Mouse (Mus musculus): ENCODE results near the gene Khdc3. TPM values are rescaled to one million over a fixed set of nuclear protein-coding genes. Genes with fewer than 3 reads are reported as not detected.

Gene Khdc3
- polyA plus RNA-seq (2014; fragmentation: Nextera tagmentation; extraction: Ambion mirVana) = not detected in 2 replicates

DNA sequence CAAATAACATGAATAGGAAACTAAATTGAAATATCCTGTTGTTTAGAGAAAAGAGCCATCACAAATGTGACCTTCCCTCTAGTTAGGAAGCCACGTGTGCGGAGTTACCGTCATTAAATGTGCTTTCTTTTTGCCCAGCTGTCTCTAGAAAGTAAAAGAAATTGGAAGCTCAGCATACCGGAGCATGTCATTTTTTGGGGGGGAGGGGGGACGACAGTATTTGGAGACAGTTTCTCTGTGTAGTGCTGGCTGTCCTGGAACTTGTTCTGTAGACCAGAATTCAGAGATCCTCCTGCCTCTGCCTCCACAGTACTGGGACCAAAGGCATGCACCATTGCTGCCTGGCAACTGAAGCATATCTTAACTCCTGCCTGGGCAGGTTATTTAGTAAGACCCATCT, at the start of gene Khdc3:
Gene Khdc3 (plus strand): TSS at position 301 of the 400 bp plus-strand sequence.
- Histone ChIP-seq H3K4me2 (no peak within 1 kb of the TSS), H3K4me3 (ENCODE audit: low read depth, low read length) (no peak within 1 kb of the TSS), H3K36me3 (ENCODE audit: control insufficient read depth, insufficient read depth, low read length) (no peaks in the 10 kb centered on the region), H3K9me3 (ENCODE audit: control insufficient read depth, low read length) (no peaks in the 10 kb centered on the region), H3K27me3 (replicated peaks; ENCODE audit: control insufficient read depth, insufficient read depth, low read length) (peaks cover 30% of the 10 kb centered on the region), H3K27ac (ENCODE audit: low read depth, low read length) (no peak within 1 kb of the TSS), H3K4me1 (replicated peaks; ENCODE audit: control insufficient read depth, insufficient read depth, low read length) (peaks cover 5% of the 10 kb centered on the region; the same call in 1 of the 2 replicates), H3K9ac (ENCODE audit: low read depth, low read length) (no peak within 1 kb of the TSS)
- 81% methylated on average over 5 of the region's 5 CpGs for WGBS
- ATAC-seq (replicated peaks; ENCODE audit: low FRiP score) (no peak), DNase-seq (ENCODE audit: low spot score) (no peak)

DNA sequence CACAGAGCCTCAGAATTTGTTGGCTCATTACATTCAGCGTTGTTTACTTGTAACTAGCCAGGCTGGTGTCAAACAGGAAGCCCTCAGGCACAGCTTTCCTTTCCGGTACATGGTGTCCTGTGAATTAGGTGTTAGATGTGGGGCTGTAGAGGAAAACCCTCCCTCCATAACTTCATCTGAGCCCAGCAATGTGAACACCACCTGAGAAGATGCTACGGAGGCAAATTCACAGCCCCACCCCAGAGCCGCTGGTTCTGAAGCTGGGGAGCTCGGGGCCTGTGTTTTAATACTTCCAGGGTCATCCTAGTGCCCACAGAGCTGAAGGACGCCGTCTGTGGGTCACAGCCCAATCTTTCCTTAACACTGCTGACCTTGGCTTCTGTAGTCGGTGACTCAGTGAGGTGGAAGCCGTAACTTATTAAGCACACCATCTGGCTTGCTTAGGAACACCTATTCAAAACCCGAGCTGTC, 46.2 kb upstream of the Khdc3 start:
- no peaks in the 10 kb centered on the region for H3K27me3 ChIP-seq (replicated peaks; ENCODE audit: control insufficient read depth, insufficient read depth, low read length)
- no peaks in the 10 kb centered on the region for H3K4me1 ChIP-seq (replicated peaks; ENCODE audit: control insufficient read depth, insufficient read depth, low read length)
- WGBS = 55% methylated on average over 10 of the region's 10 CpGs
- no peak overlapping the region for H3K27ac ChIP-seq (ENCODE audit: low read depth, low read length)
- no peak overlapping the region for H3K4me3 ChIP-seq (ENCODE audit: low read depth, low read length)
- no peaks in the 10 kb centered on the region for H3K36me3 ChIP-seq (ENCODE audit: control insufficient read depth, insufficient read depth, low read length)
- no peak overlapping the region for H3K4me2 ChIP-seq
- ATAC-seq (replicated peaks; ENCODE audit: low FRiP score) (no peak), DNase-seq (ENCODE audit: low spot score) (no peak)
- no peak overlapping the region for H3K9ac ChIP-seq (ENCODE audit: low read depth, low read length)
- no peaks in the 10 kb centered on the region for H3K9me3 ChIP-seq (ENCODE audit: control insufficient read depth, low read length)

DNA sequence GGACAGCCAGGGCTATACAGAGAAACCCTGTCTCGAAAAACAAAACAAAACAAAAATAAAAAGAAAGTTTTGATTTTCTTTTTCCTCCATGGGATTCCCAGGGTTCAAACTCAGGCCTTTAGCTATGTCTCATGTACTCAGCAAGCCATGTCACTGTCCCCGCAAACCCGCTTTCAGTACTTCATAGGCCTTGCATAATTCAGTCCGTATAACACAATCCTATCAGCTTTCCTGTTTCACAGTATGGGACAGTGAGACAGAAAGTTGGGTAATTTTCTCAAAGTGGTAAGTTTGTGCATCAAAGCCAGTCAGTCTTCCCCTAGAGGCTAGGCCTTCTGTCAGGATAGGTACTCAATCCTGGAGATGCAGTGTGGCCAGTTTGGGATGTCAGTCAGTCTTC, 42.4 kb upstream of the Khdc3 start:
- Histone ChIP-seq H3K36me3 (ENCODE audit: control insufficient read depth, insufficient read depth, low read length) (no peaks in the 10 kb centered on the region), H3K4me2 (no peak overlapping the region), H3K4me1 (replicated peaks; ENCODE audit: control insufficient read depth, insufficient read depth, low read length) (no peaks in the 10 kb centered on the region), H3K27ac (ENCODE audit: low read depth, low read length) (no peak overlapping the region), H3K4me3 (ENCODE audit: low read depth, low read length) (no peak overlapping the region), H3K9me3 (ENCODE audit: control insufficient read depth, low read length) (no peaks in the 10 kb centered on the region), H3K27me3 (replicated peaks; ENCODE audit: control insufficient read depth, insufficient read depth, low read length) (no peaks in the 10 kb centered on the region), H3K9ac (ENCODE audit: low read depth, low read length) (no peak overlapping the region)
- ATAC-seq (replicated peaks; ENCODE audit: low FRiP score) (no peak), DNase-seq (ENCODE audit: low spot score) (no peak)
- WGBS = 84% methylated on average over 4 of the region's 4 CpGs

GRCm38 (mm10) chr9:73063621-73064290, 37.9 kb upstream of the Khdc3 start:
- WGBS = 59% methylated on average over 15 of the region's 15 CpGs
- Histone ChIP-seq H3K4me2 (peak overlapping the region; percentile 34; the same call in 1 of the 2 replicates), H3K27ac (ENCODE audit: low read depth, low read length) (no peak overlapping the region), H3K4me1 (replicated peaks; ENCODE audit: control insufficient read depth, insufficient read depth, low read length) (peaks cover 7% of the 10 kb centered on the region), H3K9me3 (ENCODE audit: control insufficient read depth, low read length) (no peaks in the 10 kb centered on the region), H3K9ac (ENCODE audit: low read depth, low read length) (no peak overlapping the region), H3K36me3 (ENCODE audit: control insufficient read depth, insufficient read depth, low read length) (no peaks in the 10 kb centered on the region), H3K4me3 (ENCODE audit: low read depth, low read length) (no peak overlapping the region), H3K27me3 (replicated peaks; ENCODE audit: control insufficient read depth, insufficient read depth, low read length) (no peaks in the 10 kb centered on the region)
- DNase-seq (ENCODE audit: low spot score) (no peak), ATAC-seq (replicated peaks; ENCODE audit: low FRiP score) (no peak)

GRCm38 (mm10) chr9:73067086-73067485, 34.5 kb upstream of the Khdc3 start:
- peak; percentile 76 for ATAC-seq (replicated peaks; ENCODE audit: low FRiP score)
- peaks cover 7% of the 10 kb centered on the region for H3K4me1 ChIP-seq (replicated peaks; ENCODE audit: control insufficient read depth, insufficient read depth, low read length)

GRCm38 (mm10) chr9:73068230-73068679, 33.4 kb upstream of the Khdc3 start:
- Histone ChIP-seq H3K27me3 (replicated peaks; ENCODE audit: control insufficient read depth, insufficient read depth, low read length) (no peaks in the 10 kb centered on the region), H3K4me1 (replicated peaks; ENCODE audit: control insufficient read depth, insufficient read depth, low read length) (peaks cover 7% of the 10 kb centered on the region), H3K4me2 (peak overlapping the region; percentile 25; the same call in 1 of the 2 replicates), H3K9ac (ENCODE audit: low read depth, low read length) (peak overlapping the region; percentile 16; the same call in 1 of the 2 replicates), H3K27ac (ENCODE audit: low read depth, low read length) (peak overlapping the region; percentile 71), H3K36me3 (ENCODE audit: control insufficient read depth, insufficient read depth, low read length) (no peaks in the 10 kb centered on the region), H3K9me3 (ENCODE audit: control insufficient read depth, low read length) (no peaks in the 10 kb centered on the region), H3K4me3 (ENCODE audit: low read depth, low read length) (no peak overlapping the region)
- ATAC-seq (replicated peaks; ENCODE audit: low FRiP score) = peak; percentile 30
- 31% methylated on average over 6 of the region's 6 CpGs for WGBS
- no peak for DNase-seq (ENCODE audit: low spot score)

More at GRCm38 (mm10) chr9:73067086-73067485, 34.5 kb upstream of the Khdc3 start:
- DNase-seq (ENCODE audit: low spot score) = no peak
- 23% methylated on average over 10 of the region's 10 CpGs for WGBS
- H3K9me3 ChIP-seq (ENCODE audit: control insufficient read depth, low read length) = no peaks in the 10 kb centered on the region
- peak overlapping the region; percentile 25; the same call in 1 of the 2 replicates for H3K4me3 ChIP-seq (ENCODE audit: low read depth, low read length)
- peak overlapping the region; percentile 55 for H3K4me2 ChIP-seq
- no peaks in the 10 kb centered on the region for H3K27me3 ChIP-seq (replicated peaks; ENCODE audit: control insufficient read depth, insufficient read depth, low read length)
- H3K36me3 ChIP-seq (ENCODE audit: control insufficient read depth, insufficient read depth, low read length) = no peaks in the 10 kb centered on the region
- no peak overlapping the region for H3K9ac ChIP-seq (ENCODE audit: low read depth, low read length)
- no peak overlapping the region for H3K27ac ChIP-seq (ENCODE audit: low read depth, low read length)

GRCm38 (mm10) chr9:73068688-73069087, 32.9 kb upstream of the Khdc3 start:
- no peaks in the 10 kb centered on the region for H3K27me3 ChIP-seq (replicated peaks; ENCODE audit: control insufficient read depth, insufficient read depth, low read length)
- peak overlapping the region; percentile 71 for H3K27ac ChIP-seq (ENCODE audit: low read depth, low read length)
- H3K4me3 ChIP-seq (ENCODE audit: low read depth, low read length) = no peak overlapping the region
- no peaks in the 10 kb centered on the region for H3K36me3 ChIP-seq (ENCODE audit: control insufficient read depth, insufficient read depth, low read length)
- WGBS = 46% methylated on average over 6 of the region's 6 CpGs
- ATAC-seq (replicated peaks; ENCODE audit: low FRiP score) = peak; percentile 32; the same call in 1 of the 2 replicates
- H3K4me1 ChIP-seq (replicated peaks; ENCODE audit: control insufficient read depth, insufficient read depth, low read length) = peaks cover 7% of the 10 kb centered on the region
- H3K9ac ChIP-seq (ENCODE audit: low read depth, low read length) = no peak overlapping the region
- H3K4me2 ChIP-seq = no peak overlapping the region; the same call in 1 of the 2 replicates
- DNase-seq (ENCODE audit: low spot score) = no peak
- no peaks in the 10 kb centered on the region for H3K9me3 ChIP-seq (ENCODE audit: control insufficient read depth, low read length)

GRCm38 (mm10) chr9:73070971-73071659, 30.5 kb upstream of the Khdc3 start:
- no peak overlapping the region for H3K9ac ChIP-seq (ENCODE audit: low read depth, low read length)
- H3K27me3 ChIP-seq (replicated peaks; ENCODE audit: control insufficient read depth, insufficient read depth, low read length) = no peaks in the 10 kb centered on the region
- no peaks in the 10 kb centered on the region for H3K9me3 ChIP-seq (ENCODE audit: control insufficient read depth, low read length)
- H3K36me3 ChIP-seq (ENCODE audit: control insufficient read depth, insufficient read depth, low read length) = no peaks in the 10 kb centered on the region
- 48% methylated on average over 10 of the region's 10 CpGs for WGBS
- H3K4me1 ChIP-seq (replicated peaks; ENCODE audit: control insufficient read depth, insufficient read depth, low read length) = peaks cover 7% of the 10 kb centered on the region
- ATAC-seq (replicated peaks; ENCODE audit: low FRiP score) (no peak), DNase-seq (ENCODE audit: low spot score) (no peak)
- H3K27ac ChIP-seq (ENCODE audit: low read depth, low read length) = peak overlapping the region; percentile 10; the same call in 1 of the 2 replicates
- peak overlapping the region; percentile 5; the same call in 1 of the 2 replicates for H3K4me2 ChIP-seq
- no peak overlapping the region for H3K4me3 ChIP-seq (ENCODE audit: low read depth, low read length)

All from liver, embryonic 11.5 days (tissue).